Mouse (Mus musculus) liver, embryonic 11.5 days (tissue): ENCODE data around the gene Fam45a. TPM values are rescaled to one million over a fixed set of nuclear protein-coding genes. Genes with fewer than 3 reads are reported as not detected.
A peak's percentile ranks its signal among the peaks of the same experiment; 100 is the strongest.

Experiments used
- ATAC-seq: fragments of 200-750 bp; cut with Nextera tagmentation; replicated peaks from 2 replicates; pipeline ENCODE4 v1.8.0; 2017; ENCODE audit warnings: moderate number of reproducible peaks, mild to moderate bottlenecking, moderate TSS enrichment, moderate library complexity; ENCODE audit not compliant: low FRiP score
- DNase-seq: peaks from one replicate; pipeline ENCODE4 v3.0.0-alpha.2; 2017; ENCODE audit warnings: low spot score
- H3K27ac ChIP-seq: fragments of 300-500 bp; sonication (generic); 2 replicates; pipeline ENCODE4 v1.5.1; 2014; ENCODE audit warnings: mild to moderate bottlenecking, low read depth, low read length, control low read depth
- H3K27me3 ChIP-seq: fragments of 300-500 bp; sonication (generic); replicated peaks from 2 replicates; pipeline ENCODE4 v1.6.1; 2014; ENCODE audit warnings: low read length, mixed read lengths; ENCODE audit not compliant: control insufficient read depth, insufficient read depth
- H3K36me3 ChIP-seq: fragments of 300-500 bp; sonication (generic); 2 replicates; pipeline ENCODE4 v1.6.1; 2014; ENCODE audit warnings: mild to moderate bottlenecking, low read length, moderate library complexity, mixed read lengths; ENCODE audit not compliant: control insufficient read depth, insufficient read depth
- H3K4me1 ChIP-seq: fragments of 300-500 bp; sonication (generic); replicated peaks from 2 replicates; pipeline ENCODE4 v1.6.1; 2014; ENCODE audit warnings: low read length, mixed read lengths; ENCODE audit not compliant: control insufficient read depth, insufficient read depth
- H3K4me2 ChIP-seq: fragments of 300-500 bp; sonication (generic); 2 replicates; pipeline ENCODE4 v1.6.1; 2014; ENCODE audit warnings: mild to moderate bottlenecking, control low read depth, moderate library complexity
- H3K4me3 ChIP-seq: fragments of 300-500 bp; sonication (generic); 2 replicates; pipeline ENCODE4 v1.5.1; 2014; ENCODE audit warnings: low read depth, low read length, control low read depth
- H3K9ac ChIP-seq: fragments of 300-500 bp; sonication (generic); 2 replicates; pipeline ENCODE4 v1.6.1; 2014; ENCODE audit warnings: low read depth, low read length, control low read depth
- H3K9me3 ChIP-seq: fragments of 300-500 bp; sonication (generic); 2 replicates; pipeline ENCODE4 v1.6.1; 2016; ENCODE audit warnings: low read length, inconsistent platforms, mixed read lengths; ENCODE audit not compliant: control insufficient read depth
- WGBS: fragments of 180-500 bp; shearing (Covaris S2); extraction: QIAGEN DNeasy Blood & Tissue Kit; methylation state at CpG from one replicate; pipeline ENCODE4 v1.1.7; 2014; 5-methylcytosine and 5-hydroxymethylcytosine counted together
- polyA plus RNA-seq: library from polyadenylated mRNA; unstranded; fragments of >200 nt; fragmentation: Nextera tagmentation; extraction: Ambion mirVana; gene quantifications from 2 replicates; pipeline ENCODE4 v1.2.1, GENCODE M21; 2014

The Fam45a gene
- polyA plus RNA-seq, 1 experiment from 2014 or later = 34.1 TPM

DNA sequence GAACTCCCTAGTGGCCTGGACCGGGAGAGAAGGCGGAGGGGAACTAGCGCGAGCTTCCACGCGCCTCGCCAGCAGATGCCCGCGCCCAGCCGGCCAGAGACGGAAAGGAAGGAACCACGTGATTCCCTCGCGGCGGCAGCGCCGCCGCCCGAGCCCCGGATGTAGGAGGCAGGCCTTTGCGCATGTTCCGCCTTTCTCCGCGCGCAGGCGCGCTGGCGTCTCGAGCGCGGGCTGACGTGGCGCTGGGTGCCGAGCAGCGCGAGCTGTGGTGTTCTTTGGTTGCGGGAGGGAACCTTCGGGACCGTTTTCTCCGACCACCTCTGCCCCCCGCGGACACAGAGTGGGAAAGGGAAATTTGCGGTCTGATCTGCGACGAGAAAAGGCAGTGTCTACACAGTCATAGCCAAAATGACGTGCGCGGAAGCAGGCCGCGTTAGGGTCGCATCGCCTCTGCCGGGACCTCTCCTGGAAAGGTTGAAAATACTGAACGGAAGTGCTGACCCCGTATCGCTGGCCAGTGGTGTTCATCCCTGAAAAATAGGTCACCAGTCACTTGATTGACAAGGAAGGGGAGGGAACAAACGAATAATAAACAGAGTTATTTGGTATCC is 20.7 kb upstream of the Fam45a start, which contains the start of gene Eif3a:
Eif3a (minus strand) TSS at position 108 of the 611 bp plus-strand sequence.
- peak within 1 kb of the TSS; percentile 99 for H3K27ac ChIP-seq
- peak; percentile 93 for DNase-seq
- H3K36me3 ChIP-seq = no peaks in the 10 kb centered on the region
- peak within 1 kb of the TSS; percentile 85 for H3K4me2 ChIP-seq
- peak within 1 kb of the TSS; percentile 100 for H3K4me3 ChIP-seq
- H3K9me3 ChIP-seq = no peaks in the 10 kb centered on the region
- no peaks in the 10 kb centered on the region for H3K27me3 ChIP-seq
- peak within 1 kb of the TSS; percentile 100 for H3K9ac ChIP-seq
- ATAC-seq = peak; percentile 90
- H3K4me1 ChIP-seq = peaks cover 20% of the 10 kb centered on the region
- under 1% methylated on average over 57 of the region's 57 CpGs for WGBS

DNA sequence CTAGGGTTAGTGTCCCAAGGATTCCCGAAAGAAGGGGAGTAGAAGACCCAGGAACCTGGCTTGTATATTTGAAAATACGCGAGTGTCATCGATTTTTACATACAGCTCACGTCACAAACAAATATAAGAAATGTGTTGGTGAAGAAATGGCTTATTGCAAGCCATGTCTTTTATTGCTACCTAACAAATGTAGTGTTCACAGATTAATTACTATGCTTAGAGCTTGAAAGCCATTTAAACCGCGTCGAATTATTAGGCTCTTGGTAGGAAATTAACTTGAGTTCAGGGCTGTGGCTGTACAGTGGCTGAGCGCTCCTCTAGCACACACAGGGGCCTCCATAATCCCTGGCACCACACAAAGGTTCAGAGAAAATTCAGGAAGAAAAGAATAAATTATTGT is 20.2 kb upstream of the Fam45a start:
- Histone ChIP-seq H3K27me3 (no peaks in the 10 kb centered on the region), H3K9me3 (no peaks in the 10 kb centered on the region), H3K4me2 (peak overlapping the region; percentile 85), H3K4me3 (peak overlapping the region; percentile 100), H3K9ac (peak overlapping the region; percentile 100), H3K4me1 (peaks cover 17% of the 10 kb centered on the region; the same call in 1 of the 2 replicates), H3K36me3 (no peaks in the 10 kb centered on the region), H3K27ac (peak overlapping the region; percentile 99)
- DNase-seq (no peak), ATAC-seq (no peak)
- WGBS = 14% methylated on average over 9 of the region's 9 CpGs

DNA sequence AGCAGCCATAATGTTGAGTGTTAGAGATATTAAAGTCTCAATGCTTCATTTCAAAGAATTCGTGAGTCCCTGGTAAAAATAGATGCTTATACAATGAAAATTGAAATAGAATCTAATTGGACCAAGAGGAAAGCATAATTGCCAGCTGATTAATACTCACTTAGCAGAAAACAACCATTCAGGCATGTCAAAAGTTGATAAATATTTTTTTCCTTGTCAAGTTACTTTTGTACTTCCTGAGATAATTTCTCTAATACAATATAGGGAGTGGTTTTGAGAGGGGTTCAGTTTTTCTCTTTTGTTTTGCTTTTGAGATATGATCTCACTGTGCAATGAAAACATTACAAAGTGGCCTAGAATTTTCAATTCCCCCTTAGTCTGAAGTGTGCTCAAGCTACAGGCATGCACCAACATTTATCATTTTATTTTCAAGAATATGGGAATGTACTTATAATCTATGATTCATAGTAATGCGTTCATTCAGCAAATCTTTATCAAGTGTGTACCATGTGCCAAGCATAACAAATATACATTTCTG is 18.1 kb upstream of the Fam45a start:
- ATAC-seq = no peak
- Histone ChIP-seq H3K36me3 (no peaks in the 10 kb centered on the region), H3K4me2 (no peak overlapping the region), H3K9me3 (peaks cover 3% of the 10 kb centered on the region; the same call in 1 of the 2 replicates), H3K4me1 (0 out of 2 replicates have a peak, but pooled peaks cover 4% of the 10 kb centered on the region), H3K27ac (no peak overlapping the region), H3K27me3 (no peaks in the 10 kb centered on the region), H3K9ac (no peak overlapping the region), H3K4me3 (no peak overlapping the region)
- 75% methylated on average over 2 of the region's 2 CpGs for WGBS
- DNase-seq = no peak

DNA sequence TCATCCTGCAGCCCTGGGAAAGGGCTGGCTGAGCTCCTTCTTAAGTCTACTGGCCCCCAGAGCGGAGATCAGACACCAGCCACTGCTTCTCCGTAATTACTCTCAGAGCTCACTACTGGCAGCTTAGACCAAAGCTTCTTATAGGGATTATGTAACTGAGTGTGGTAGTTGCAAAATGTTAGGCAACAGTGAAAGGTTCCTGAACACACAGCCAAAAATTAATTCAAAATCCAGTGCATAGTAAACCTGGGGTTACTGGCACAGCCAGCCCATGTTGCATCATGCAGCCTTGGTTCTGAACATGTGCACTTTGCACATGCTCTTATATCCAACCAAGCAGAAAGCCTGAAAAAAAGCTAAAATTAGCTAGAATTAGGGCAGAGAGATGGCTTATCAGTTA is 16.1 kb upstream of the Fam45a start:
- Histone ChIP-seq H3K36me3 (no peaks in the 10 kb centered on the region), H3K27me3 (no peaks in the 10 kb centered on the region), H3K4me1 (peaks cover 8% of the 10 kb centered on the region; the same call in 1 of the 2 replicates), H3K9ac (no peak overlapping the region), H3K9me3 (peaks cover 3% of the 10 kb centered on the region; the same call in 1 of the 2 replicates), H3K4me3 (no peak overlapping the region), H3K4me2 (no peak overlapping the region), H3K27ac (no peak overlapping the region)
- WGBS = 83% methylated on average over 2 of the region's 2 CpGs
- ATAC-seq (no peak), DNase-seq (no peak)

DNA sequence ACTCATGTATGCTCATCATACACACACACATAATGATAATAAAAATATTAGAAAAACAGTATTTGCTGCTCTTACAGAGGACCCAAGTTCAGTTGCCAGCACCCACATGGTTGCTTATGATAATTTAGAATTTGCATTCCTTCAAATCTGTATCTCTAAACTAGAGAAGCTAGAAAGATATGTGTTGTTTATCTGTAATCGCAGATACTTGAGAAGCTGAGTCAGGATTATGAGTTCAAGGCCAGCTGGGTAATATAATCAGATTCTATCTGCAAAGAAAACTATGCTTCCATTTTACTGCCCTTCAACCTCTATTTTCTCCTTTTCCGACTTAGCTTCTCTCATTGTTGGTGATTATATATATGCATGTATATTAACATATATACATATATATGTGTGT is 14.0 kb upstream of the Fam45a start:
- DNase-seq = no peak

DNA sequence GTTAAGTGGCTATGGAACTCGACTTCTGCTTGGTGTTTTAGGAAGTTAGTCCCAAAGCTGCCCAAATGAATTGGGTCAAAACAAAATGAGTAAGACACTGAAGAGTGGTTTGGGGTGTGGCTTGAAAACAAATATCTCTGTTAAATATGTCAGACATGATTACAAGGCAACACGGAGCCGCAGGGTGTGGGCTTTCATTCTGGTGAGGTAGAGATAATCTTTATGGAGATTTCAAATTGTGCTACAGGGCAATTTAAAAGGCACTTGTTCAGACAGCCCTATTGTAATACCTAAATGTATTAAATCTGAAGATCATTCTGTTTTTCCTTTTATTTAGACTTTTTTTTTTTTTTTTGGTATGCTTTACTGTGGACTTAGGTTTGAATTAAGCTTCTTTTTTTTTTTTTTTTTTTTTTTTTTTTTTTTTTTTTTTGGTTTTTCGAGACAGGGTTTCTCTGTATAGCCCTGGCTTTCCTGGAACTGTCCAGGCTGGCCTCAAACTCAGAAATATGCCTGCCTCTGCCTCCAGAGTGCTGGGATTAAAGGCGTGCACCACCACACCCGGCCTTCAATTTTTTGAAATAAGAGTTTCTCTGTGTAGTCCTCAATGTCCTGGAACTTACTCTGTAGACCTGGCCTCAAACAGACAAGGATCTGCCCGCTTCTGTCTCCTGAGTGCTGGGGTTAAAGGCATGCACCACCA is 11.4 kb upstream of the Fam45a start:
- peaks cover 11% of the 10 kb centered on the region for H3K4me1 ChIP-seq
- WGBS = 52% methylated on average over 7 of the region's 7 CpGs
- DNase-seq (no peak), ATAC-seq (peak; percentile 92)
- peak overlapping the region; percentile 37 for H3K4me2 ChIP-seq
- peak overlapping the region; percentile 80 for H3K27ac ChIP-seq
- H3K9me3 ChIP-seq = peaks cover 3% of the 10 kb centered on the region; the same call in 1 of the 2 replicates
- H3K36me3 ChIP-seq = no peaks in the 10 kb centered on the region
- H3K27me3 ChIP-seq = no peaks in the 10 kb centered on the region
- no peak overlapping the region for H3K9ac ChIP-seq
- no peak overlapping the region for H3K4me3 ChIP-seq

More for the DNA sequence above, 14.0 kb upstream of the Fam45a start:
- Histone ChIP-seq H3K9ac (no peak overlapping the region), H3K4me1 (peaks cover 11% of the 10 kb centered on the region), H3K36me3 (no peaks in the 10 kb centered on the region), H3K9me3 (peaks cover 3% of the 10 kb centered on the region; the same call in 1 of the 2 replicates), H3K27me3 (no peaks in the 10 kb centered on the region), H3K27ac (no peak overlapping the region), H3K4me3 (no peak overlapping the region), H3K4me2 (no peak overlapping the region)
- 85% methylated on average over 2 of the region's 2 CpGs for WGBS
- no peak for ATAC-seq

DNA sequence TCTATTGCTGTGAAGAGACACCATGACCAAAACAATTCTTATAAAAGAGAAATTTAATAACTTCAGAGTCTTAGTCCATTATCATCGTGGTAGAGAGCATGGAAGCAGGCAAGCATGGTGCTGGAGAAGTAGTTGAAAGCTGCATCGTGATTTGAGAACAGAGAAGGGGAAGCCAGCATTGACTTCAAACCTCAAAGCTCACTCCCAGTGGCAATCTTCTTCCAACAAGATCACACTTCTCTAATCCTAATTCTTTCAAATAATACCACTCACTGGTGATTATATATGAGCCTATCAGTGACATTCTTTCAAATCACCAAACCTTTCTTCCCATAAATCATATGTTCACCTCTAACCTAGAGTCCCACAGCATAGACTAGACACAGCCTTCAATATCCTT is 6.5 kb upstream of the Fam45a start:
- ATAC-seq (no peak), DNase-seq (no peak)
- no peaks in the 10 kb centered on the region for H3K9me3 ChIP-seq
- H3K27ac ChIP-seq = no peak overlapping the region
- H3K4me1 ChIP-seq = peaks cover 3% of the 10 kb centered on the region
- H3K36me3 ChIP-seq = no peaks in the 10 kb centered on the region
- no peaks in the 10 kb centered on the region for H3K27me3 ChIP-seq
- H3K9ac ChIP-seq = no peak overlapping the region
- no peak overlapping the region for H3K4me2 ChIP-seq
- no peak overlapping the region for H3K4me3 ChIP-seq
- 47% methylated on average over 2 of the region's 2 CpGs for WGBS

DNA sequence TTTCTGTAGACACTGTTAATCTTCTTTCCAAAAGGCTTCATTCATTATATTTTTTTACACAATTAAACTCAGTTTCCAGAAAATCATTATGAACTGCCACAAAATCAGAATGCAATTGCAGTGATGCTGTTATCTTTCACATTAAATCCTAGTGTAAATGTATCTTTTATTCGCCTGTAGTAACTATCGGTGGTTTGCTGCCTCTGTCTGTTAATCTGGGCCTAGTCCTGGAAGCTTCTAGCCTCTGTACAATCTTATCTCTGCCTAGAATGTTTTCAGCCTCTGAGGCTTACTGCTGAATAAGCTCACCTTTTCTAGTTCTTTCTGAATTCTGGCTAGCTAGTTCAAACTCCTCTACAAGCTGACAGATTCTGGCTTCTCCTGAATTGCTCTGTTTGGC is 1.5 kb upstream of the Fam45a start:
- Histone ChIP-seq H3K4me2 (no peak overlapping the region), H3K27ac (no peak overlapping the region), H3K27me3 (no peaks in the 10 kb centered on the region), H3K36me3 (no peaks in the 10 kb centered on the region), H3K4me1 (peaks cover 19% of the 10 kb centered on the region), H3K9me3 (no peaks in the 10 kb centered on the region), H3K9ac (no peak overlapping the region), H3K4me3 (no peak overlapping the region)
- no peak for ATAC-seq
- 48% methylated on average over 2 of the region's 2 CpGs for WGBS
- no peak for DNase-seq
